Mouse (Mus musculus) right cerebral cortex, adult 2 months (tissue): Measurements from ENCODE around the gene Olfr180.

Source experiments
- DNase-seq, 2 experiments: peaks; one replicate each; pipeline ENCODE4 v3.0.0; 2021 to 2022; ENCODE audit warnings: low spot score in 2 of 2

The Olfr180 gene

DNA sequence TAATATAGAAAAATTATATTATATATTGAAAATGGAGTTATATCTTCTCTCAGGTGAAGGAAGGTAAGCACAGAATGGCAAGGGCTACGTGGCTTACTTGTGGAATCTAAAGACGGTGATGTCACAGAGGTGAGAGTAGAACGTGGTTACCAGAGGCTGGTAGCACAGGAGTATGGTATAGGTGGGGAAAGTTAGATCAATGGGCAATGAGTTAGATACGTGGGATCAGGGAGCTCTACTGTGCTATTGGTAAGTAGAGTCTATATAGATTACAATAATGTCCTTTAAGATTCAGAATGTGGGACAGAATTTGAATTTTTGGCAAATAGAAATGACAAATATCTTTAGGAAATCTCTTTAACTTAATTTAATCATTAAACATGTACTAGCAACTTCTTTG is at the start of gene Olfr180:
Gene Olfr180, minus strand, starts transcription at position 101 of the 400 bp plus-strand sequence.
- DNase-seq = no peak

DNA sequence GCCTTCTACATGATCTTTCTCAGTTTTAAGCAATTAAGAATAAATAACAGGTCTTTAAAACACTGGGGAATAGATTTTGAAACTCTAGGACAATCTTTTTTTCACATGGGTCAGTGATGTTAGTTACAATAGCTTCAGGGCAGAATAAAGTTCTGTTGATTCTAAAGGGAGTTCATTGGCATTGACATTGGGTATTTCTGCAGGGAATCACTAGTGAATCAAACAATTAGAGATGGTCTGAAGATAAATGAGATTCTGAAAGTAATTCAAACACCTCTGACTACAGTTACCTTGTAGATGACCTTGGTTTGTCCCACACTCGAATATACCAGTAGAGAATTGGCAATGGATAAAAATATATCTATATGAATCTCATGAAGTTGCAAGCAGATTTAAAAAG is 537 bp downstream of the Olfr180 start, which contains the start of gene Olfr181:
Gene Olfr181, minus strand, starts transcription at position 101 of the 400 bp plus-strand sequence.
- DNase-seq = no peak

DNA sequence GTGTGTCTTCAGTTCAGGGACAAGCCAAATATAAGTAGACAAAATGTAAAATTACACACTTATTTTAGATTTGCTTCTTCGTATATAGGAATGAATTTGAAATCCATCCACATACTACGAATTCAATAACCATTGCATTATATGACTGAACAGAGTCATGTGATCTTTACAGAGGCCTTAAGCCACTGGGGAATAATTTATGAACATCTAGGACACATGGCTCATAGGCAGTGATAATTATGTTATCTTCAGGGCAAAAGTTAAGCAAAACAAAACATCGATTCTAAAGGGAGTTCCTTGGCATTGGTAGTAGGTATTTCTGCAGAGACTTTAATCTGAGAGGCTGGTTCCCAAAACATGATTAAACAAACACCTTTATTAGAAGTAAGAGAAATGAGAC is 37.2 kb downstream of the Olfr180 start, which contains the start of gene Olfr178:
Gene Olfr178, minus strand, starts transcription at position 101 of the 400 bp plus-strand sequence.
- no peak for DNase-seq

DNA sequence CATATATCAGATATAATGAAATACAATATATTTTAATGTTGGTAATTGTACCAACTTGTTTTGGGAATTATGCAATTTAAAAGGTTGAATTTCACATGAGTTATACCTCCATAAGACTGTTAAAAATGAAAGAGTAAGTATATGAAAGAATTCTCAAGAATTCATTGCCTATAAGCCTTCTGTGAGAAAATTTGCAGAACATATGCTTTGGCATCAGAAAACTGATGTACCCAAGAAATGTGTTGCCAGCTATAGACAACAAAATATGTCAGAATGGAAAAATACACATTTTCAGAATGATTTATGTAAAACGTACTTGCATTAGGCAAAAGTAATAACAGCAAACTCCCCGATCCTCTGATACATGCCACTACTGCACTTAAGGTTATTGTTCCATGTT is 44.8 kb downstream of the Olfr180 start:
- DNase-seq = no peak

DNA sequence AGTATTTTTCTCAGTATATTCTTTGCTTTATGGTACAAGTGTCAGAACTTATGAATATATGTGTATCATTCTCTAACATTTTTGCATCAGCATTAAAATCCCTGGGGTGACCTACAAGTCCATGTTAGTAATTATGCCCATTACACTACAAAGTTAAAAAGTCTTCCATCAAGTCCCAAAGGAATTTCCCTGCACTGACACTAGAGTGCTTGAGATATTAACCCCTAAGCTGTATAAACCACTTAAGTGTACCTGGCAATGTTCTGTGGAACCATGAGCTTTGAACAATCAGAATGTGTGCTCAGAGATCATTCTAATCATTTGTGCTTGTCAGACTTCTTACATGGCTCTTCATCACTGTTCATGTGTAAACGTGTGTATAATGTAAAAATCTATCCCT is 54.5 kb downstream of the Olfr180 start, which contains the start of gene Olfr177:
Gene Olfr177, minus strand, starts transcription at position 101 of the 400 bp plus-strand sequence.
- no peak for DNase-seq
